Mouse (Mus musculus) heart, embryonic 10.5 days (tissue): ENCODE measurements around the gene Glp2r. TPM values are rescaled to one million over a fixed set of nuclear protein-coding genes. Genes with fewer than 3 reads are reported as not detected.

ENCODE experiments used
- DNase-seq: peaks from one replicate; pipeline ENCODE4 v3.0.0-alpha.2; 2017; ENCODE audit warnings: low spot score
- H3K27ac ChIP-seq: fragments of 300-500 bp; sonication (generic); 2 replicates; pipeline ENCODE4 v1.5.1; 2016; ENCODE audit warnings: mild to moderate bottlenecking
- H3K27me3 ChIP-seq: fragments of 300-500 bp; sonication (generic); 2 replicates; pipeline ENCODE4 v1.6.1; 2016; ENCODE audit warnings: mild to moderate bottlenecking; ENCODE audit not compliant: poor library complexity, insufficient read depth, severe bottlenecking
- H3K36me3 ChIP-seq: fragments of 300-500 bp; sonication (generic); 2 replicates; pipeline ENCODE4 v1.6.1; 2016; ENCODE audit warnings: mild to moderate bottlenecking, moderate library complexity
- H3K4me1 ChIP-seq: fragments of 300-500 bp; sonication (generic); 2 replicates; pipeline ENCODE4 v1.6.1; 2016; ENCODE audit warnings: mild to moderate bottlenecking
- H3K4me3 ChIP-seq: fragments of 300-500 bp; sonication (generic); 2 replicates; pipeline ENCODE4 v1.5.1; 2016; ENCODE audit warnings: mild to moderate bottlenecking, moderate library complexity
- H3K9me3 ChIP-seq: fragments of 300-500 bp; sonication (generic); 2 replicates; pipeline ENCODE4 v1.6.1; 2016; ENCODE audit warnings: mild to moderate bottlenecking, moderate library complexity
- WGBS: fragments of 180-500 bp; shearing (Covaris S2); methylation state at CpG from one replicate; pipeline ENCODE4 v1.1.7; 2016; 5-methylcytosine and 5-hydroxymethylcytosine counted together
- polyA plus RNA-seq: library from polyadenylated mRNA; unstranded; fragments of >200 nt; fragmentation: Nextera tagmentation; extraction: Ambion mirVana; gene quantifications from 2 replicates; pipeline ENCODE4 v1.2.1, GENCODE M21; 2016

Glp2r gene
- polyA plus RNA-seq, 1 experiment from 2014 or later = 0.03 TPM

- WGBS = 62% methylated on average over 7 of the region's 7 CpGs
- no peak overlapping the region for H3K27ac ChIP-seq
- no peak for DNase-seq
Observed at GRCm38 (mm10) chr11:67722399-67723156, 48.4 kb downstream of the Glp2r start.

GRCm38 (mm10) chr11:67721485-67721884 is 49.5 kb downstream of the Glp2r start:
- H3K27me3 ChIP-seq = no peaks in the 10 kb centered on the region
- H3K27ac ChIP-seq = no peak overlapping the region
- no peak for DNase-seq
- no peaks in the 10 kb centered on the region for H3K9me3 ChIP-seq
- 74% methylated on average over 5 of the region's 5 CpGs for WGBS
- no peaks in the 10 kb centered on the region for H3K4me1 ChIP-seq
- no peak overlapping the region for H3K4me3 ChIP-seq
- H3K36me3 ChIP-seq = no peaks in the 10 kb centered on the region

More at GRCm38 (mm10) chr11:67722399-67723156, 48.4 kb downstream of the Glp2r start:
- Histone ChIP-seq H3K36me3 (no peaks in the 10 kb centered on the region), H3K4me1 (no peaks in the 10 kb centered on the region), H3K27me3 (no peaks in the 10 kb centered on the region), H3K9me3 (no peaks in the 10 kb centered on the region), H3K4me3 (no peak overlapping the region)

GRCm38 (mm10) chr11:67715382-67715781 is 55.6 kb downstream of the Glp2r start:
- Histone ChIP-seq H3K4me3 (no peak overlapping the region), H3K4me1 (0 out of 2 replicates have a peak, but pooled peaks cover 3% of the 10 kb centered on the region), H3K27ac (no peak overlapping the region), H3K9me3 (no peaks in the 10 kb centered on the region), H3K27me3 (no peaks in the 10 kb centered on the region), H3K36me3 (no peaks in the 10 kb centered on the region)
- DNase-seq = no peak
- 79% methylated on average over 4 of the region's 4 CpGs for WGBS

GRCm38 (mm10) chr11:67712976-67713375 is 58.0 kb downstream of the Glp2r start:
- Histone ChIP-seq H3K36me3 (no peaks in the 10 kb centered on the region), H3K27ac (no peak overlapping the region), H3K9me3 (no peaks in the 10 kb centered on the region), H3K4me1 (0 out of 2 replicates have a peak, but pooled peaks cover 3% of the 10 kb centered on the region), H3K27me3 (no peaks in the 10 kb centered on the region), H3K4me3 (no peak overlapping the region)
- no peak for DNase-seq
- whole genome bisulfite sequencing = 86% methylated on average over 4 of the region's 4 CpGs

GRCm38 (mm10) chr11:67694703-67695376 is 76.1 kb downstream of the Glp2r start, which contains the start of gene Rcvrn:
Gene Rcvrn, plus strand, starts transcription at chr11:67695326.
- no peak for DNase-seq
- Histone ChIP-seq H3K27me3 (peaks cover 13% of the 10 kb centered on the region), H3K4me3 (no peak within 1 kb of the TSS), H3K36me3 (no peaks in the 10 kb centered on the region), H3K4me1 (no peaks in the 10 kb centered on the region), H3K27ac (no peak within 1 kb of the TSS), H3K9me3 (no peaks in the 10 kb centered on the region)
- WGBS = 59% methylated on average over 7 of the region's 7 CpGs

GRCm38 (mm10) chr11:67686109-67686508 is 84.8 kb downstream of the Glp2r start:
- no peaks in the 10 kb centered on the region for H3K36me3 ChIP-seq
- WGBS = 82% methylated on average over 2 of the region's 2 CpGs

GRCm38 (mm10) chr11:67681871-67682270 is 89.1 kb downstream of the Glp2r start:
- 65% methylated on average over 3 of the region's 3 CpGs for WGBS
- Histone ChIP-seq H3K27ac (no peak overlapping the region), H3K4me1 (no peaks in the 10 kb centered on the region), H3K9me3 (no peaks in the 10 kb centered on the region), H3K36me3 (no peaks in the 10 kb centered on the region), H3K27me3 (no peaks in the 10 kb centered on the region), H3K4me3 (no peak overlapping the region)
- DNase-seq = no peak

More at GRCm38 (mm10) chr11:67686109-67686508, 84.8 kb downstream of the Glp2r start:
- DNase-seq = no peak
- H3K4me3 ChIP-seq = no peak overlapping the region
- H3K9me3 ChIP-seq = no peaks in the 10 kb centered on the region
- H3K27ac ChIP-seq = no peak overlapping the region
- H3K27me3 ChIP-seq = no peaks in the 10 kb centered on the region
- H3K4me1 ChIP-seq = no peaks in the 10 kb centered on the region

GRCm38 (mm10) chr11:67679930-67680329 is 91.0 kb downstream of the Glp2r start:
- no peaks in the 10 kb centered on the region for H3K36me3 ChIP-seq
- no peaks in the 10 kb centered on the region for H3K9me3 ChIP-seq
- no peaks in the 10 kb centered on the region for H3K4me1 ChIP-seq
- no peak for DNase-seq
- WGBS = 79% methylated on average over 2 of the region's 2 CpGs
- no peaks in the 10 kb centered on the region for H3K27me3 ChIP-seq
- H3K27ac ChIP-seq = no peak overlapping the region
- no peak overlapping the region for H3K4me3 ChIP-seq

GRCm38 (mm10) chr11:67679300-67679699 is 91.7 kb downstream of the Glp2r start:
- no peaks in the 10 kb centered on the region for H3K4me1 ChIP-seq
- H3K9me3 ChIP-seq = no peaks in the 10 kb centered on the region
- 64% methylated on average over 5 of the region's 5 CpGs for WGBS
- no peak for DNase-seq
- H3K36me3 ChIP-seq = no peaks in the 10 kb centered on the region
- H3K4me3 ChIP-seq = no peak overlapping the region
- H3K27me3 ChIP-seq = no peaks in the 10 kb centered on the region
- no peak overlapping the region for H3K27ac ChIP-seq

GRCm38 (mm10) chr11:67675562-67676540 is 95.1 kb downstream of the Glp2r start:
- Histone ChIP-seq H3K27ac (no peak overlapping the region), H3K9me3 (no peaks in the 10 kb centered on the region), H3K4me3 (no peak overlapping the region), H3K27me3 (no peaks in the 10 kb centered on the region), H3K4me1 (peaks cover 20% of the 10 kb centered on the region), H3K36me3 (no peaks in the 10 kb centered on the region)
- DNase-seq = no peak
- WGBS = 57% methylated on average over 12 of the region's 12 CpGs

GRCm38 (mm10) chr11:67672140-67672539 is 98.8 kb downstream of the Glp2r start:
- peak overlapping the region; percentile 72 for H3K27ac ChIP-seq
- DNase-seq = no peak
- no peaks in the 10 kb centered on the region for H3K36me3 ChIP-seq
- no peak overlapping the region for H3K4me3 ChIP-seq
- peaks cover 20% of the 10 kb centered on the region for H3K4me1 ChIP-seq
- 52% methylated on average over 5 of the region's 5 CpGs for WGBS
- H3K9me3 ChIP-seq = no peaks in the 10 kb centered on the region
- no peaks in the 10 kb centered on the region for H3K27me3 ChIP-seq

GRCm38 (mm10) chr11:67670031-67670430 is 100.9 kb downstream of the Glp2r start:
- no peak for DNase-seq
- Histone ChIP-seq H3K4me1 (peaks cover 20% of the 10 kb centered on the region), H3K9me3 (no peaks in the 10 kb centered on the region), H3K36me3 (no peaks in the 10 kb centered on the region), H3K27me3 (no peaks in the 10 kb centered on the region), H3K27ac (no peak overlapping the region), H3K4me3 (no peak overlapping the region)
- WGBS = 93% methylated on average over 6 of the region's 6 CpGs
